Mouse (Mus musculus) embryonic facial prominence, embryonic 14.5 days (tissue): ENCODE results near the gene Got1. TPM values are rescaled to one million over a fixed set of nuclear protein-coding genes. Genes with fewer than 3 reads are reported as not detected.
A peak's percentile ranks its signal among the peaks of the same experiment; 100 is the strongest.
"Not testable (repeated sequence)": the region's sequence is repeated elsewhere in the genome, so short reads cannot be mapped to it uniquely, and the experiment has no call there.

Experiments
- ATAC-seq: fragments of 200-750 bp; cut with Nextera tagmentation; 2 replicates; pipeline ENCODE4 v1.8.0; 2017; ENCODE audit warnings: low read depth, moderate number of reproducible peaks, moderate TSS enrichment
- DNase-seq: peaks from one replicate; pipeline ENCODE4 v3.0.0-alpha.2; 2015; ENCODE audit warnings: low spot score
- H3K27ac ChIP-seq: fragments of 300-500 bp; sonication (generic); replicated peaks from 2 replicates; pipeline ENCODE4 v1.5.1; 2014; ENCODE audit warnings: low read depth, mild to moderate bottlenecking, low read length, moderate library complexity
- H3K27me3 ChIP-seq: fragments of 300-500 bp; sonication (generic); replicated peaks from 2 replicates; pipeline ENCODE4 v1.6.1; 2014; ENCODE audit warnings: low read length; ENCODE audit not compliant: control insufficient read depth, insufficient read depth
- H3K36me3 ChIP-seq: fragments of 300-500 bp; sonication (generic); 2 replicates; pipeline ENCODE4 v1.6.1; 2014; ENCODE audit warnings: low read length, mixed read lengths; ENCODE audit not compliant: control insufficient read depth, insufficient read depth
- H3K4me1 ChIP-seq: fragments of 300-500 bp; sonication (generic); 2 replicates; pipeline ENCODE4 v1.6.1; 2014; ENCODE audit warnings: antibody characterized with exemption, low read length; ENCODE audit not compliant: control insufficient read depth, insufficient read depth
- H3K4me2 ChIP-seq: fragments of 300-500 bp; sonication (generic); 2 replicates; pipeline ENCODE4 v1.6.1; 2014; ENCODE audit warnings: low read depth, mild to moderate bottlenecking, low read length, moderate library complexity, mixed read lengths
- H3K4me3 ChIP-seq: fragments of 300-500 bp; sonication (generic); 2 replicates; pipeline ENCODE4 v1.5.1; 2014; ENCODE audit warnings: low read depth, mild to moderate bottlenecking, low read length
- H3K9ac ChIP-seq: fragments of 300-500 bp; sonication (generic); 2 replicates; pipeline ENCODE4 v1.6.1; 2014; ENCODE audit warnings: low read depth, mild to moderate bottlenecking, low read length, moderate library complexity, mixed read lengths
- H3K9me3 ChIP-seq: fragments of 300-500 bp; sonication (generic); 2 replicates; pipeline ENCODE4 v1.6.1; 2016; ENCODE audit warnings: low read length; ENCODE audit not compliant: control insufficient read depth
- WGBS: fragments of 180-500 bp; shearing (Covaris S2); extraction: QIAGEN DNeasy Blood & Tissue Kit; methylation state at CpG from one replicate; pipeline ENCODE4 v1.1.7; 2014; 5-methylcytosine and 5-hydroxymethylcytosine counted together
- polyA plus RNA-seq: library from polyadenylated mRNA; unstranded; fragments of >200 nt; fragmentation: Nextera tagmentation; extraction: Ambion mirVana; gene quantifications from 2 replicates; pipeline ENCODE4 v1.2.1, GENCODE M21; 2014

The Got1 gene
- polyA plus RNA-seq, 1 experiment from 2014 or later: 33.1 TPM

- DNase-seq, H3K4me2 ChIP-seq, H3K9ac ChIP-seq, H3K4me1 ChIP-seq, H3K9me3 ChIP-seq, H3K27me3 ChIP-seq, ATAC-seq, H3K27ac ChIP-seq, H3K4me3 ChIP-seq: not testable (repeated sequence)
- 92% methylated on average over 8 of the region's 9 CpGs for WGBS
- H3K36me3 ChIP-seq: peaks cover 50% of the 10 kb centered on the region
Observed at GRCm38 (mm10) chr19:43503593-43503992, 20.8 kb downstream of the Got1 start.

- Histone ChIP-seq H3K4me2 (no peak overlapping the region), H3K36me3 (peaks cover 51% of the 10 kb centered on the region), H3K4me3 (no peak overlapping the region), H3K9me3 (no peaks in the 10 kb centered on the region), H3K4me1 (no peaks in the 10 kb centered on the region), H3K27ac (no peak overlapping the region), H3K27me3 (no peaks in the 10 kb centered on the region), H3K9ac (no peak overlapping the region)
- WGBS: 61% methylated on average over 11 of the region's 11 CpGs
- no peak for DNase-seq
- no peak for ATAC-seq
Observed at GRCm38 (mm10) chr19:43502630-43503029, 21.8 kb downstream of the Got1 start.

GRCm38 (mm10) chr19:43498874-43499273 is 25.5 kb downstream of the Got1 start:
- Histone ChIP-seq H3K4me2 (no peak overlapping the region), H3K9ac (no peak overlapping the region), H3K36me3 (peaks cover 31% of the 10 kb centered on the region), H3K4me3 (no peak overlapping the region), H3K27me3 (no peaks in the 10 kb centered on the region), H3K4me1 (0 out of 2 replicates have a peak, but pooled peaks cover 3% of the 10 kb centered on the region), H3K27ac (no peak overlapping the region), H3K9me3 (no peaks in the 10 kb centered on the region)
- DNase-seq: no peak
- ATAC-seq: no peak
- 69% methylated on average over 7 of the region's 7 CpGs for WGBS

- WGBS: 87% methylated on average over 7 of the region's 7 CpGs
- Histone ChIP-seq H3K4me2 (no peak overlapping the region), H3K27ac (no peak overlapping the region), H3K36me3 (peaks cover 25% of the 10 kb centered on the region), H3K27me3 (no peaks in the 10 kb centered on the region), H3K4me3 (no peak overlapping the region), H3K4me1 (0 out of 2 replicates have a peak, but pooled peaks cover 3% of the 10 kb centered on the region), H3K9ac (no peak overlapping the region), H3K9me3 (no peaks in the 10 kb centered on the region)
- DNase-seq (no peak), ATAC-seq (0 out of 2 replicates have a peak, but pooled peaks have one; percentile 23)
Observed at GRCm38 (mm10) chr19:43497440-43497839, 27.0 kb downstream of the Got1 start.

- Histone ChIP-seq H3K9ac (no peak overlapping the region), H3K4me2 (0 out of 2 replicates have a peak overlapping the region, but pooled peaks have one; percentile 32), H3K27me3 (no peaks in the 10 kb centered on the region), H3K9me3 (no peaks in the 10 kb centered on the region), H3K4me3 (no peak overlapping the region), H3K36me3 (peaks cover 18% of the 10 kb centered on the region), H3K4me1 (0 out of 2 replicates have a peak, but pooled peaks cover 3% of the 10 kb centered on the region), H3K27ac (no peak overlapping the region)
- peak; percentile 66 for DNase-seq
- no peak for ATAC-seq
- WGBS: 18% methylated on average over 5 of the region's 5 CpGs
Observed at GRCm38 (mm10) chr19:43495846-43496245, 28.6 kb downstream of the Got1 start.

- peaks cover 8% of the 10 kb centered on the region for H3K36me3 ChIP-seq
- 0 out of 2 replicates have a peak, but pooled peaks cover 3% of the 10 kb centered on the region for H3K4me1 ChIP-seq
- 0 out of 2 replicates have a peak overlapping the region, but pooled peaks have one; percentile 1 for H3K9ac ChIP-seq
- H3K4me3 ChIP-seq: peak overlapping the region; percentile 21
- 14% methylated on average over 14 of the region's 14 CpGs for WGBS
- no peak overlapping the region for H3K27ac ChIP-seq
- no peak for ATAC-seq
- H3K27me3 ChIP-seq: no peaks in the 10 kb centered on the region
- no peaks in the 10 kb centered on the region for H3K9me3 ChIP-seq
- H3K4me2 ChIP-seq: peak overlapping the region; percentile 54
- peak; percentile 31 for DNase-seq
Observed at GRCm38 (mm10) chr19:43494914-43495313, 29.5 kb downstream of the Got1 start.

- Histone ChIP-seq H3K36me3 (0 out of 2 replicates have a peak, but pooled peaks cover 5% of the 10 kb centered on the region), H3K9ac (no peak overlapping the region), H3K4me3 (no peak overlapping the region), H3K27me3 (no peaks in the 10 kb centered on the region), H3K9me3 (no peaks in the 10 kb centered on the region), H3K4me1 (0 out of 2 replicates have a peak, but pooled peaks cover 3% of the 10 kb centered on the region), H3K27ac (no peak overlapping the region), H3K4me2 (no peak overlapping the region)
- ATAC-seq: no peak
- WGBS: 78% methylated on average over 6 of the region's 6 CpGs
- no peak for DNase-seq
Observed at GRCm38 (mm10) chr19:43493878-43494277, 30.5 kb downstream of the Got1 start.

- H3K27me3 ChIP-seq, H3K4me3 ChIP-seq, H3K4me2 ChIP-seq, DNase-seq, H3K9ac ChIP-seq, ATAC-seq, H3K4me1 ChIP-seq, H3K36me3 ChIP-seq, H3K27ac ChIP-seq, H3K9me3 ChIP-seq: not testable (repeated sequence)
- 50% methylated on average over 1 of the region's 1 CpGs for WGBS
Observed at GRCm38 (mm10) chr19:43493316-43493715, 31.1 kb downstream of the Got1 start.

GRCm38 (mm10) chr19:43487429-43487828 is 37.0 kb downstream of the Got1 start:
- DNase-seq (peak; percentile 46), ATAC-seq (no peak)
- Histone ChIP-seq H3K4me2 (no peak overlapping the region), H3K9ac (no peak overlapping the region), H3K27ac (no peak overlapping the region), H3K4me3 (no peak overlapping the region), H3K27me3 (no peaks in the 10 kb centered on the region), H3K4me1 (peaks cover 8% of the 10 kb centered on the region; the same call in 1 of the 2 replicates), H3K36me3 (no peaks in the 10 kb centered on the region), H3K9me3 (no peaks in the 10 kb centered on the region)
- WGBS: 34% methylated on average over 3 of the region's 3 CpGs
